Mouse (Mus musculus): Measurements from ENCODE around the gene St6galnac3.

- no peak for TF ChIP-seq CTCF (IDR thresholded peaks at IDR 0.05; ENCODE audit: low read depth, low read length)
- TF ChIP-seq POLR2A (IDR thresholded peaks at IDR 0.05; ENCODE audit: borderline replicate concordance, low read depth, low read length): no peak
Observed at GRCm38 (mm10) chr3:153277389-153277999, 447.5 kb downstream of the St6galnac3 start.
